Mouse (Mus musculus) telencephalon, adult 2 months (tissue): ENCODE measurements around the gene Zfp296.

ENCODE experiments used
- DNase-seq: peaks from one replicate; pipeline ENCODE4 v3.0.0-alpha.2; 2011; ENCODE audit warnings: low read depth, low spot score

Zfp296 gene

DNA sequence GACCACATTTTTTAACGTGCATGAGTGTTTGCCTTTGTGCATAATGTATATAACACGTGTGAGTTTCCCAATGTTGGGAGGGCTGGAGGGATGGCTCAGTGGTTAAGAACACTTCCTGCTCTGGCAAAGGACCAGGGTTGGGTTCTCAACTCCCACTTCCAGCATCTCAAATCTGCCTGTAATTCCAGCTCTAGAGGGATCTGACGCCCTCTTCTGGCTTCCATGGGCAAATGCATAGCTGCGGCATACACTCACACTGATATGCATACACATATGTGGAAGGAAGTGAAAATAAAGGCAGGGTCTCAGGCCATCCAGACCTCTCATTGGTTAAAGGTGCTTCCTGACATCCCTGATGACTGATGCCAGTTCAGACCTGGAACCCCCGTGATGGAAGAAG, 30.2 kb downstream of the Zfp296 start:
- no peak for DNase-seq

- no peak for DNase-seq
These were observed 32.7 kb downstream of the Zfp296 start for GRCm38 (mm10) chr7:19609641-19610332.

GRCm38 (mm10) chr7:19610969-19611368, 33.9 kb downstream of the Zfp296 start:
- no peak for DNase-seq

- DNase-seq = no peak
These were observed 38.0 kb downstream of the Zfp296 start for GRCm38 (mm10) chr7:19615036-19615577.

- peak; percentile 47 for DNase-seq
These were observed 42.1 kb downstream of the Zfp296 start for GRCm38 (mm10) chr7:19619004-19619801.

- peak; percentile 68 for DNase-seq
These were observed 43.7 kb downstream of the Zfp296 start for GRCm38 (mm10) chr7:19620811-19621210.

GRCm38 (mm10) chr7:19622241-19622640, 45.2 kb downstream of the Zfp296 start:
- no peak for DNase-seq

GRCm38 (mm10) chr7:19623433-19623832, 46.3 kb downstream of the Zfp296 start:
- DNase-seq = no peak

GRCm38 (mm10) chr7:19627721-19628120, 50.6 kb downstream of the Zfp296 start:
- DNase-seq = no peak

GRCm38 (mm10) chr7:19628192-19628535, 51.1 kb downstream of the Zfp296 start:
- DNase-seq = no peak

GRCm38 (mm10) chr7:19628536-19629360, 51.7 kb downstream of the Zfp296 start:
- peak; percentile 72 for DNase-seq

DNA sequence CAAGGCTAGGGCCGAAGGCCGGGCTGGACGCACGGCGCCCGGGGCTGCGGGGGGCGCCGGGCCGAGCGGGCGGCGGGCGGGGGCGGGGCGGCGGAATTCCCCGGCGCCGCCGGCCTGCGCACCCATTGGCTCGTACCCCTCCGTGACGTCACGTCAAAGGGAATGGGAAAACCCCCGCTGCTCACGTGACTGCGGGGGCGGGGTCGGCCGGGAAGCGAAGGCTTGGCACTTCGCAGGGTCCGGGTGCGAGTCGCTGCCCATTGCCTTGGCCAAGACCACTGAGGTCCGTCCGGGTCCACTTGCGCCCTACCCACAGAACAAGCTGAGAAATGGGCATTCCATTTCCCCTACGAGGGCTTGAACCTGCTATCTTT, 52.3 kb downstream of the Zfp296 start, which contains the start of gene Relb:
Gene Relb (minus strand): TSS at position 78 of the 374 bp plus-strand sequence.
- DNase-seq = peak; percentile 36
